Mouse (Mus musculus) heart, postnatal 10 days (tissue): ENCODE results near the gene Itga5. TPM values are rescaled to one million over a fixed set of nuclear protein-coding genes. Genes with fewer than 3 reads are reported as not detected.

Experiments used
- DNase-seq, 2 experiments: peaks; one replicate each; pipeline ENCODE4 v3.0.0; 2021
- intact Hi-C: fragments of 180-260 bp; cut with DNase I; formaldehyde crosslinking; loops from one replicate; pipeline ENCODE4 v1.15.1; 2025
- microRNA-seq, 2 experiments: library from miRNA; unstranded; fragments of <30 nt; microRNA quantifications; one replicate each; pipeline ENCODE4 v1.2.0; 2022
- total RNA-seq, 2 experiments: library from RNA; stranded (reverse); gene quantifications; 2 replicates each; pipeline ENCODE4 v1.2.3; 2021

Gene Itga5
- total RNA-seq, 2 experiments from 2014 or later = 89.4 to 101 TPM

- DNase-seq = no peak
- intact Hi-C loops = no loop called here
Observed at GRCm38 (mm10) chr15:103300560-103300959, 66.0 kb downstream of the Itga5 start.

GRCm38 (mm10) chr15:103300067-103300471 is 66.5 kb downstream of the Itga5 start:
- intact Hi-C loops = no loop called here
- peak in 1 of 2 experiments; percentile 25 for DNase-seq

- intact Hi-C loops = no loop called here
- DNase-seq = no peak
Observed at GRCm38 (mm10) chr15:103299644-103300043, 66.9 kb downstream of the Itga5 start.

- intact Hi-C loops = no loop called here
- DNase-seq = no peak
Observed at GRCm38 (mm10) chr15:103298861-103299616, 67.5 kb downstream of the Itga5 start.

GRCm38 (mm10) chr15:103298026-103298425 is 68.5 kb downstream of the Itga5 start:
- intact Hi-C loops = no loop called here
- DNase-seq = no peak

- no peak for DNase-seq
- intact Hi-C loops = no loop called here
Observed at GRCm38 (mm10) chr15:103297313-103297712, 69.2 kb downstream of the Itga5 start.

- intact Hi-C loops = no loop called here
- no peak for DNase-seq
Observed at GRCm38 (mm10) chr15:103295851-103296250, 70.7 kb downstream of the Itga5 start.

- intact Hi-C loops = no loop called here
- no peak for DNase-seq
Observed at GRCm38 (mm10) chr15:103294649-103295048, 71.9 kb downstream of the Itga5 start.

Small RNAs within 50 kb of the gene (microRNA-seq; reads per million reads assigned to microRNA genes)
- gene Mir6963 = 0.95 to 2.1 reads per million in 2 experiments

Other genes with a start within 250 kb of the Itga5 start
- gene Smug1, start 199.7 kb downstream of the Itga5 start, total RNA-seq = 10 to 100 TPM; 13.7 to 16.1 TPM
- gene Cbx5, start 126.9 kb downstream of the Itga5 start, total RNA-seq = 10 to 100 TPM; 81.3 to 97.4 TPM
- gene Hnrnpa1, start 126.3 kb downstream of the Itga5 start, total RNA-seq = 100 to 1,000 TPM; 299 to 318 TPM
- gene Nfe2, start 108.4 kb downstream of the Itga5 start, total RNA-seq = 1 to 10 TPM in 1 of 2 experiments, under 1 TPM in 1; 0.30 to 1.0 TPM
- 10 to 100 TPM; 81.2 to 83.3 TPM for gene Copz1, start 94.0 kb downstream of the Itga5 start, total RNA-seq
- gene Gpr84, start 56.2 kb downstream of the Itga5 start, total RNA-seq = not detected
- gene Zfp385a, start 26.7 kb downstream of the Itga5 start, total RNA-seq = 10 to 100 TPM; 24.3 to 26.2 TPM
- gene Gtsf1, start 63.7 kb upstream of the Itga5 start, total RNA-seq = under 1 TPM; 0.52 to 0.53 TPM
- not detected for gene Gtsf2, start 81.7 kb upstream of the Itga5 start, total RNA-seq
- gene Nckap1l, start 87.0 kb upstream of the Itga5 start, total RNA-seq = 1 to 10 TPM; 3.7 to 4.2 TPM
- gene Pde1b, start 136.3 kb upstream of the Itga5 start, total RNA-seq = 1 to 10 TPM; 2.7 to 2.8 TPM
- gene Ppp1r1a, start 171.2 kb upstream of the Itga5 start, total RNA-seq = 10 to 100 TPM; 14.8 to 18.0 TPM
- gene Glycam1, start 198.3 kb upstream of the Itga5 start, total RNA-seq = not detected